Mouse (Mus musculus) liver, embryonic 14.5 days (tissue): ENCODE measurements around the gene Xxylt1. TPM values are rescaled to one million over a fixed set of nuclear protein-coding genes. Genes with fewer than 3 reads are reported as not detected.
A peak's percentile ranks its signal among the peaks of the same experiment; 100 is the strongest.

Experiments used
- ATAC-seq: fragments of 200-750 bp; cut with Nextera tagmentation; 2 replicates; pipeline ENCODE4 v1.8.0; 2017; ENCODE audit warnings: moderate number of reproducible peaks, mild to moderate bottlenecking, moderate library complexity; ENCODE audit not compliant: insufficient read depth
- DNase-seq, 3 experiments: peaks; one replicate each; pipeline ENCODE4 v3.0.0-alpha.2; 2012 to 2013; ENCODE audit warnings: low read depth in 3 of 3, low spot score in 3 of 3
- H3K27ac ChIP-seq: fragments of 300-500 bp; sonication (generic); 2 replicates; pipeline ENCODE4 v1.5.1; 2014; ENCODE audit warnings: moderate library complexity, mild to moderate bottlenecking, control low read depth, inconsistent platforms
- H3K27me3 ChIP-seq: fragments of 300-500 bp; sonication (generic); 2 replicates; pipeline ENCODE4 v1.6.1; 2014; ENCODE audit warnings: mild to moderate bottlenecking, low read length, moderate library complexity; ENCODE audit not compliant: control insufficient read depth, insufficient read depth
- H3K36me3 ChIP-seq: fragments of 300-500 bp; sonication (generic); replicated peaks from 2 replicates; pipeline ENCODE4 v1.6.1; 2014; ENCODE audit warnings: low read depth; ENCODE audit not compliant: control insufficient read depth, insufficient read depth
- H3K4me1 ChIP-seq, 2 experiments: fragments of 200-500 bp in 1 of 2; fragments of 300-500 bp in 1 of 2; sonication (generic) in 1 of 2; replicated peaks; 2 replicates each; pipeline ENCODE4 v1.6.1; 2012 to 2014; ENCODE audit warnings: antibody characterized with exemption in 1 of 2, inconsistent platforms in 1 of 2, low read length in 1 of 2; ENCODE audit not compliant: control insufficient read depth in 2 of 2, insufficient read depth in 2 of 2
- H3K4me2 ChIP-seq: fragments of 300-500 bp; sonication (generic); 2 replicates; pipeline ENCODE4 v1.6.1; 2014; ENCODE audit warnings: low read depth, mild to moderate bottlenecking, control low read depth, moderate library complexity
- H3K4me3 ChIP-seq, 2 experiments: fragments of 200-500 bp in 1 of 2; fragments of 300-500 bp in 1 of 2; sonication (generic) in 1 of 2; 2 replicates each; pipeline ENCODE4 v1.5.1; 2012 to 2014; ENCODE audit warnings: low read depth in 2 of 2, low read length in 2 of 2, mild to moderate bottlenecking in 2 of 2, control low read depth in 1 of 2, inconsistent platforms in 1 of 2, moderate library complexity in 1 of 2; ENCODE audit not compliant: insufficient read depth in 1 of 2
- H3K9ac ChIP-seq: fragments of 300-500 bp; sonication (generic); replicated peaks from 2 replicates; pipeline ENCODE4 v1.6.1; 2014; ENCODE audit warnings: mild to moderate bottlenecking, control low read depth, moderate library complexity
- H3K9me3 ChIP-seq: fragments of 300-500 bp; sonication (generic); 2 replicates; pipeline ENCODE4 v1.6.1; 2016; ENCODE audit warnings: low read length, mixed read lengths; ENCODE audit not compliant: control insufficient read depth
- CTCF ChIP-seq: IDR thresholded peaks from 2 replicates; pipeline ENCODE4 v1.5.1; 2016; ENCODE audit warnings: antibody characterized with exemption, low read depth, control low read depth
- EP300 ChIP-seq: IDR thresholded peaks from 2 replicates; pipeline ENCODE4 v1.6.1; 2016; ENCODE audit warnings: antibody characterized with exemption, low read depth
- WGBS: fragments of 180-500 bp; shearing (Covaris S2); extraction: QIAGEN DNeasy Blood & Tissue Kit; methylation state at CpG from one replicate; pipeline ENCODE4 v1.1.7; 2014; ENCODE audit not compliant: insufficient replicate concordance; 5-methylcytosine and 5-hydroxymethylcytosine counted together
- polyA plus RNA-seq, 2 experiments: library from polyadenylated mRNA; depleted of rRNA in 1 of 2; stranded (reverse) in 1 of 2; unstranded in 1 of 2; fragments of >200 nt; fragmentation: Nextera tagmentation in 1 of 2; extraction: Ambion mirVana in 1 of 2; gene quantifications; 2 replicates each; pipeline versions ENCODE4 v1.2.1 to v1.2.3; 2012 to 2014

Xxylt1 gene
- polyA plus RNA-seq, 2 experiments = 1.8 TPM

DNA sequence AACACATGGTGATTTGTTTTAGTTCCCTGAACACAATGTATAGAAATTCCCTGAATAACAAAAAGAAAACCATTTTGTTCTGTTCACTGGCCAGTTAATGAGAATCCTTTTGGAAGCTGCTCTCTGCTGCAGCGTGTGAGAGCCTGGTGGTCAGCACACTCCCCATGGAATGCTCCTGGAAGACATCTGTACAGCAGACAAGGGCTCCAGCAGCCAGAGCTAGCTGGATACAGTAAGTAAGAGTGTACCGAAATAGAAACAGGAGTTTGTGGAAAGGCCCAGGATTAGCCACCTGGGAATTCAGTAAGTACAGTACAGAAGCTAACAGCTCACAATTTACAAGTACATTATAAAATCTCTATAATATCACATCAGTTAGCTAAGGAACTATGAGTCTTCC is 20.1 kb upstream of the Xxylt1 start:
- ATAC-seq = no peak
- Histone ChIP-seq H3K9me3 (no peaks in the 10 kb centered on the region), H3K9ac (no peak overlapping the region), H3K27me3 (no peaks in the 10 kb centered on the region), H3K4me1 (no peaks in the 10 kb centered on the region), H3K27ac (no peak overlapping the region), H3K4me3 (no peak overlapping the region), H3K4me2 (no peak overlapping the region), H3K36me3 (peaks cover 6% of the 10 kb centered on the region)
- TF ChIP-seq CTCF (no peak), EP300 (no peak)
- DNase-seq = no peak
- WGBS = 89% methylated on average over 2 of the region's 2 CpGs

DNA sequence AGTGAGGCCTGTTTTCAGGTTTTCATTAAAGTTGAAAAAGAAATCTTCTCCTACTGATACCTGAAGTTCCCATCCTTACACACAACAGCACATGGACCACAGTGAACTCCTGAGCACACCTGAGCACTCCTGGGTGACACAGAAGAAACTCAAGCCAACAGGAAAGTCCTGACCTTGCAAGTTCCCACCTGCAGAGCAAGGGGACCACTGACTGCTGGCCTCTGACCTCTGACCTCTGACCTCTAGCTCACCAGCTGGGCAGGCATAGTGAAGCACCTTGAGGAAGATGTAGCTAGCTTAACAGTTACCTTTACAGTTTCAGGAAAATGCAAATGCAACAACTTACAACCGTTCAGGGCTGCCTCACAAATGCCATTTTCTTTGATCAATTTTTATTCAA is 18.7 kb upstream of the Xxylt1 start:
- H3K4me3 ChIP-seq = no peak overlapping the region
- peaks cover 6% of the 10 kb centered on the region for H3K36me3 ChIP-seq
- H3K9ac ChIP-seq = no peak overlapping the region
- 58% methylated on average over 1 of the region's 1 CpGs for WGBS
- ATAC-seq (no peak), DNase-seq (no peak)
- no peaks in the 10 kb centered on the region for H3K4me1 ChIP-seq
- no peak overlapping the region for H3K27ac ChIP-seq
- no peaks in the 10 kb centered on the region for H3K27me3 ChIP-seq
- TF ChIP-seq EP300 (no peak), CTCF (no peak)
- no peaks in the 10 kb centered on the region for H3K9me3 ChIP-seq
- no peak overlapping the region for H3K4me2 ChIP-seq

DNA sequence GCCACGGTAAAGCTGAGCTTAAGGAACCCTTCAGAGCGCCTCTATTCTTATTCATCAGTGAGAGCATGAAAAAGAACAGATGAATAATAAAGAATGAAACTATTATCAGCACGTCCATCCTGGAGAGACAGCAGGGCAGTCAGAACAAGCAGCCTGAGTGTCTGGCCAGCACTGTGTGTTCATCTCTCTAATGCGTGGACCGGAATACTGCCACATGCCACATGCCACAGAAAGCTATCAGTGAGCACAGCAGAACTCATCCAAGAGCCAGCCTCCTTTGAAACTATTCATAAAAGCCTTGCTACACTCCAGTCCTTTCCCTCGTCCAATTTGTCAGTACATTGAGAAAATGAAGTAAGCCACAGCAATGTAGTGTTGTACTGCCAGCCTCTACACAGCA is 12.8 kb upstream of the Xxylt1 start:
- Histone ChIP-seq H3K4me3 (no peak overlapping the region), H3K27ac (no peak overlapping the region), H3K36me3 (no peaks in the 10 kb centered on the region), H3K9ac (no peak overlapping the region), H3K4me1 (no peaks in the 10 kb centered on the region), H3K9me3 (no peaks in the 10 kb centered on the region), H3K4me2 (no peak overlapping the region), H3K27me3 (no peaks in the 10 kb centered on the region)
- DNase-seq = no peak
- ATAC-seq = no peak
- WGBS = 76% methylated on average over 6 of the region's 6 CpGs
- TF ChIP-seq EP300 (no peak), CTCF (no peak)

DNA sequence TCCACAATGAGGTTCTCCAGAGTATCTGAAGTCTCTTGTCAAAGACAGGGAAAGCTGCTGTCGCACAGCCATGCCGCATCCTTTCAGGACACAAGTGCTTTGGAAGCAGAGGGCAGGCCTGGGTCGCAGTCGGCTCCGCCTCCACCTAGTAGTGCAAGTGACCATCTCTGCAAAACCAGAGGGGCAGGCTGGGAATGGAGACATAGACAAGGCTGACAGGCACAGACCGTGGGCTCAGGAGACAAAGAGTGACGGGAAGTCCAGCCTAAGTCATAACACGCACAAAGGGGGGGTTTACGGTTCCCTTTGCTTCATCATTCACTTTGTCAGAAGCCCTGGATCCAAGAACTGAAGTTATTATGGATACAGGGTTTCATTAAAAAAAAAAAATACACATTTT is 12.0 kb upstream of the Xxylt1 start:
- Histone ChIP-seq H3K36me3 (no peaks in the 10 kb centered on the region), H3K27ac (no peak overlapping the region), H3K9me3 (no peaks in the 10 kb centered on the region), H3K4me2 (no peak overlapping the region), H3K27me3 (no peaks in the 10 kb centered on the region), H3K4me3 (no peak overlapping the region), H3K9ac (no peak overlapping the region), H3K4me1 (no peaks in the 10 kb centered on the region)
- TF ChIP-seq CTCF = no peak
- TF ChIP-seq EP300 = no peak
- DNase-seq (no peak), ATAC-seq (no peak)
- WGBS = 78% methylated on average over 9 of the region's 9 CpGs

DNA sequence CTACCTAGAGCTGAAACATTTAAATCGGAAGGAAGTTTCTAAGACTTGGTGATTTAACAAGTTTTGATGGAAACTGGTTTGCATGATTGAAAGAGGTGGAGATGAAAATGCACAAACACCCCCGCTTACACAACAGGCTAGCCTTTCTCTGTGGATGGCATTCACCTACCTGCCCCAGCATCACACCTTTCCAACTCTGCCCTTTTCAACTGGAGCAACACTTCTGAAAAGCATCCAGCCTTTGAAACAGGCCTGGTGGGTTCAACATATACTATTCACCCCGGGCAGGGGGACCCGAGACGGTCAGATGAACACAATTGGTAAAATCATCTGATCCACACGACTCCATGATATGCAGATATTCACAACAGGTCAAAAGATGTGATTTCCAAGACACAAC is 659 bp upstream of the Xxylt1 start:
- Histone ChIP-seq H3K9me3 (no peaks in the 10 kb centered on the region), H3K36me3 (no peaks in the 10 kb centered on the region), H3K4me1 (peaks cover 2 to 11% of the 10 kb centered on the region in 2 experiments; a peak in 3 of 4 replicates), H3K4me3 (no peak overlapping the region), H3K27ac (no peak overlapping the region), H3K9ac (no peak overlapping the region), H3K4me2 (peak overlapping the region; percentile 90), H3K27me3 (no peaks in the 10 kb centered on the region)
- TF ChIP-seq EP300 (no peak), CTCF (no peak)
- ATAC-seq (no peak), DNase-seq (no peak)
- 59% methylated on average over 6 of the region's 6 CpGs for WGBS
